Mouse (Mus musculus): ENCODE measurements around the gene Arhgef19.

- TF ChIP-seq POLR2A (IDR thresholded peaks at IDR 0.05; ENCODE audit: borderline replicate concordance, extremely low read depth, insufficient read depth, insufficient read length, poor library complexity, severe bottlenecking) (no peak), CTCF (IDR thresholded peaks at IDR 0.05; ENCODE audit: borderline replicate concordance, extremely low read depth, insufficient read depth, insufficient read length) (no peak)
These were observed 32.4 kb downstream of the Arhgef19 start for GRCm38 (mm10) chr4:141271721-141272120.

Measured in brain, embryonic 14.5 days (tissue).